Mouse (Mus musculus) hindbrain, embryonic 11.5 days (tissue): ENCODE data around the gene Evi5. TPM values are rescaled to one million over a fixed set of nuclear protein-coding genes. Genes with fewer than 3 reads are reported as not detected.

Source experiments
- ATAC-seq: fragments of 200-750 bp; cut with Nextera tagmentation; 2 replicates; pipeline ENCODE4 v1.8.0; 2017; ENCODE audit warnings: mild to moderate bottlenecking, moderate TSS enrichment, moderate library complexity; ENCODE audit not compliant: low FRiP score
- DNase-seq: peaks from one replicate; pipeline ENCODE4 v3.0.0-alpha.2; 2015; ENCODE audit warnings: low spot score
- H3K27ac ChIP-seq: fragments of 300-500 bp; sonication (generic); 2 replicates; pipeline ENCODE4 v1.5.1; 2014; ENCODE audit warnings: mild to moderate bottlenecking, low read depth, low read length
- H3K27me3 ChIP-seq: fragments of 300-500 bp; sonication (generic); 2 replicates; pipeline ENCODE4 v1.6.1; 2014; ENCODE audit warnings: mild to moderate bottlenecking, low read length, moderate library complexity, mixed read lengths; ENCODE audit not compliant: control insufficient read depth, insufficient read depth
- H3K36me3 ChIP-seq: fragments of 300-500 bp; sonication (generic); 2 replicates; pipeline ENCODE4 v1.6.1; 2014; ENCODE audit warnings: mild to moderate bottlenecking, low read length, moderate library complexity, mixed read lengths; ENCODE audit not compliant: control insufficient read depth, insufficient read depth
- H3K4me1 ChIP-seq: fragments of 300-500 bp; sonication (generic); replicated peaks from 2 replicates; pipeline ENCODE4 v1.6.1; 2014; ENCODE audit warnings: low read length, mixed read lengths; ENCODE audit not compliant: control insufficient read depth, insufficient read depth
- H3K4me2 ChIP-seq: fragments of 300-500 bp; sonication (generic); replicated peaks from 2 replicates; pipeline ENCODE4 v1.6.1; 2014; ENCODE audit warnings: mild to moderate bottlenecking, low read depth, low read length
- H3K4me3 ChIP-seq: fragments of 300-500 bp; sonication (generic); 2 replicates; pipeline ENCODE4 v1.5.1; 2014; ENCODE audit warnings: low read depth, low read length
- H3K9ac ChIP-seq: fragments of 300-500 bp; sonication (generic); 2 replicates; pipeline ENCODE4 v1.6.1; 2014; ENCODE audit warnings: low read depth, low read length
- H3K9me3 ChIP-seq: fragments of 300-500 bp; sonication (generic); 2 replicates; pipeline ENCODE4 v1.6.1; 2016; ENCODE audit warnings: low read length; ENCODE audit not compliant: control insufficient read depth
- WGBS: fragments of 180-500 bp; shearing (Covaris S2); extraction: QIAGEN DNeasy Blood & Tissue Kit; methylation state at CpG from one replicate; pipeline ENCODE4 v1.1.7; 2014; 5-methylcytosine and 5-hydroxymethylcytosine counted together
- polyA plus RNA-seq: library from polyadenylated mRNA; unstranded; fragments of >200 nt; fragmentation: Nextera tagmentation; extraction: Ambion mirVana; gene quantifications from 2 replicates; pipeline ENCODE4 v1.2.1, GENCODE M21; 2014

Evi5 gene
- polyA plus RNA-seq, 1 experiment from 2014 or later = 59.5 TPM

DNA sequence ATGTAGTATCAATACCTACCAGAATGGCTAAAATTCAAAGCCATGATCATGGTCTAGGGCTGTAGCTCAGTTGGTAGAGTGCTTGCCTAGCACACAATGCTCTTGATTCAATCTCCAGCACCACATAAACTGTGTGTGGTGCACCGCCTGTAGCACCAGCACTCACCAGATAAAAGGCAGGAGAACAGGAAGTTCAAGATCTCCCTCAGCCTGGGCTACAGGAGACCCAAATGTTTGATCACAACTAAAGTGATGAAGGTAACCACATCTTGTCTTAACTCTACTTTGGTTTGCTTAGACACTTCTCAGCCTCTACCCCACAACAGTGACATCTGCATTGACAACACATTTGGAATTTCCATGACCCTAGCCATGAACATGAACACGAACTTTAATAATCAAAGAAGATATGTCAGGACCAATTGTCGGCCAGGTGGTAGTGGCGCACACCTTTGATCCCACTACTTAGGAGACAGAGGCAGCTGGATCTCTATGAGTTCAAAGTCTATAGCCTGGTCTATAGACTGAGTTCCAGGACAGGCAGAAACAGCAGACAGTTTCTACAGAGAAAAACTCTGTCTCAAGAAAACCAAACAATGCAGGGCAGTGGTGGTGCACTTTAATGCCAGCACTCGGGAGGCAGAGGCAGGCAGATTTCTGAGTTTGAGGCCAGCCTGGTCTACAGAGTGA, 34.2 kb downstream of the Evi5 start:
- 94% methylated on average over 5 of the region's 5 CpGs for WGBS
- H3K27me3 ChIP-seq = no peaks in the 10 kb centered on the region
- no peaks in the 10 kb centered on the region for H3K4me1 ChIP-seq
- H3K9ac ChIP-seq = no peak overlapping the region
- no peak for DNase-seq
- H3K9me3 ChIP-seq = no peaks in the 10 kb centered on the region
- ATAC-seq = no peak
- H3K36me3 ChIP-seq = no peaks in the 10 kb centered on the region
- H3K4me3 ChIP-seq = no peak overlapping the region
- no peak overlapping the region for H3K4me2 ChIP-seq
- no peak overlapping the region for H3K27ac ChIP-seq

DNA sequence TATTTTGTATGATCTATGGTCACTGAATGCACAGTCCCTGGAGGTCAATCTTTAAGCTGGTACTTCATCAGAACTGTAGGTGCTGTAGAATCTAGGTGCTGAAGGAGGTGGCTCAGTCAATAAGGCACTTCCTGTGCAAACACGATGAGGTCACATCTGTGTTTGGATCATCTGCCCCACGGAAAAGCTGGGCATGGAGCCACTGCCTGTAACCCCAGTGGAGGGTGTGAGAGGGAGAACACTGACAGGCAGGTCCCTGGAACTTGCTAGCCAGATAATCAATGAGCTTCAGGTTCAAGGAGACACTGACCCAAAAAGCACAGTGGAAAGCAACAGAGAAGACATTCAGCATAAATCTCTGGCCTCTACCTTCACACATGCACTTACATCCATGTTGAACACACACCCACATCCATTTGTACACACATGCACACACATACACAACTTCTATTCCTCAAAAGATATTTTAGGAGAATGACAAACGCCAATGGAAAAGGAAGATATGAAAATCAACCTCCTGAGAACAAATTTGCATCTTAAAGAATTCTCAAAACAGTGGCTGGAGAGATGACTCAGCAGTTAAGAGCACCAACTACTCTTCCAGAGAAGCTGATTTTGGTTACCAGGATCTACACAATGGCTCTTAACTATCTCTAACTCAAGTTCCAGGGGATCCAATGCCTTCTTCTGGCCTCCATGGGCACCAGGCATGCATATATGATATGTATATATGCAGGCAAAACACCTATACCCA, 35.8 kb downstream of the Evi5 start:
- H3K27me3 ChIP-seq = no peaks in the 10 kb centered on the region
- no peak overlapping the region for H3K9ac ChIP-seq
- H3K4me3 ChIP-seq = no peak overlapping the region
- H3K9me3 ChIP-seq = no peaks in the 10 kb centered on the region
- ATAC-seq (no peak), DNase-seq (no peak)
- no peak overlapping the region for H3K4me2 ChIP-seq
- H3K4me1 ChIP-seq = no peaks in the 10 kb centered on the region
- 66% methylated on average over 3 of the region's 3 CpGs for WGBS
- no peaks in the 10 kb centered on the region for H3K36me3 ChIP-seq
- no peak overlapping the region for H3K27ac ChIP-seq

DNA sequence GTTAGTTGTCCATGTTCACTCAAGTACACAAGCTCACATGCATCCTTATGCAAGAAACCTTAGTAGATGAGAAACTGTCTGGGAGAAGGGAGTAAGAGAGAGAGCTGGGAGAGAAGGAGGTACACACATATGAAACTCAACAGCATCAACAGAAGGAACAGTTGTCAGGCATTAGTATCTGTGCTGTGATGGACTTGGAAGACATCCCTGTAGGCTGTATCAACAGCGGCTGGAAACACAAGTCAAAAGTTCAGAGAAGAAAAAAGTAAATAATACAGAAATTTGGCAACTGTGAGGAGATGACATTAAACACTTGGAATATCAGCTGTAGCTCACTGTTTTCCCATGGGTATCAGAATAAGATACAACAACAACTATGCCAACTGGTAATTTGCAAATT, 40.6 kb downstream of the Evi5 start:
- H3K9me3 ChIP-seq = no peaks in the 10 kb centered on the region
- H3K36me3 ChIP-seq = no peaks in the 10 kb centered on the region
- DNase-seq (no peak), ATAC-seq (no peak)
- H3K9ac ChIP-seq = no peak overlapping the region
- H3K4me3 ChIP-seq = no peak overlapping the region
- H3K4me2 ChIP-seq = no peak overlapping the region
- 78% methylated on average over 1 of the region's 1 CpGs for WGBS
- H3K27ac ChIP-seq = no peak overlapping the region
- H3K4me1 ChIP-seq = no peaks in the 10 kb centered on the region
- no peaks in the 10 kb centered on the region for H3K27me3 ChIP-seq

DNA sequence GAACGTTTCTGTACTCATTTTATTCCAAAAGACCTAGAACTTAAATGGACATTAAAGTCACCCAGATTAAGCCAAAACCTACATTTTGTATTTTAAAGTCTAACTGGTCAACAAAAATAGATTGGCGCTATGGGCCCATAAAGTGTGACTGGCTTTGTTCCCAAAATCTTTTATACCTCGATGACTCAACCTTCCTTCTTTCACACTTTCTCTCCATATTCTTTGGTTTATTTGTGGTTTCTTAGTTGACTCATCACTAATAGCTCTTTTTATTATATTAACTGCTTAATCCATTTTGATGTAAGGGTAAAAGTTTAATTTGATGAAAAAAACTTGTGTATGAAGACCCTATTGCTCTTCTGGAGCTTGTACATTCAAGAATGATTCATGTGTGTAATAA, 43.6 kb downstream of the Evi5 start:
- Histone ChIP-seq H3K4me2 (no peak overlapping the region), H3K9me3 (no peaks in the 10 kb centered on the region), H3K36me3 (no peaks in the 10 kb centered on the region), H3K27me3 (no peaks in the 10 kb centered on the region), H3K4me1 (no peaks in the 10 kb centered on the region), H3K4me3 (no peak overlapping the region), H3K9ac (no peak overlapping the region), H3K27ac (no peak overlapping the region)
- no peak for ATAC-seq
- WGBS = 96% methylated on average over 3 of the region's 3 CpGs
- no peak for DNase-seq

DNA sequence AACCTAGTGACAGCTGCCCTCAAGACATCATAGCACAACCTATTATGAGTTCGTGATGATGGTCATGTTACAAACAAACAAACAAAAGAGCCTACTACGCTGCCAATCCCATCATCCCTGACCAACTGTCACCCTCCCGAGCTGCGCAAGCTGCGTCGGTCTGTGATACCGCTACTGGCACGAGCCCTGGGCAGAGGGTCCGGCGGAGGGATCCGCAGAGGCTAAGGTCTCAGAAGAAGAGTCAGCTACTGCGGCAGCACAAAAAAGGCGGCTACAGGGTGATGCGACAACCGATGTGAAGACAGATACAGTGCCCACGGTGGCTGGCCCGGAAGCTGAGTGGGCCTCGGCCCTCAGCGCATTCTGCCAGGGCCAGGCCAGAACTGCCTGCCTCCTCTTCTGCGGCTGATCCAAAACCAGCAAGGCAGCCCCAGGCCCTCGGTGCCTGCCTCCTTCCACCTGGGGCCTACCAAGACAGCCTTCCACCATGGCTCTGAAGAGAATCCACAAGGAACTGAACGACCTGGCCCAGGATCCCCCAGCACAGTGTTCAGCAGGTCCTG, 44.8 kb downstream of the Evi5 start, which contains the start of gene Ube2d2b:
Gene Ube2d2b (plus strand): TSS at position 102 of the 563 bp plus-strand sequence.
- H3K27me3 ChIP-seq = no peaks in the 10 kb centered on the region
- no peak within 1 kb of the TSS for H3K27ac ChIP-seq
- 95% methylated on average over 22 of the region's 22 CpGs for WGBS
- no peaks in the 10 kb centered on the region for H3K36me3 ChIP-seq
- no peak within 1 kb of the TSS for H3K9ac ChIP-seq
- DNase-seq (no peak), ATAC-seq (no peak)
- H3K9me3 ChIP-seq = no peaks in the 10 kb centered on the region
- no peak within 1 kb of the TSS for H3K4me2 ChIP-seq
- H3K4me3 ChIP-seq = no peak within 1 kb of the TSS
- H3K4me1 ChIP-seq = no peaks in the 10 kb centered on the region

DNA sequence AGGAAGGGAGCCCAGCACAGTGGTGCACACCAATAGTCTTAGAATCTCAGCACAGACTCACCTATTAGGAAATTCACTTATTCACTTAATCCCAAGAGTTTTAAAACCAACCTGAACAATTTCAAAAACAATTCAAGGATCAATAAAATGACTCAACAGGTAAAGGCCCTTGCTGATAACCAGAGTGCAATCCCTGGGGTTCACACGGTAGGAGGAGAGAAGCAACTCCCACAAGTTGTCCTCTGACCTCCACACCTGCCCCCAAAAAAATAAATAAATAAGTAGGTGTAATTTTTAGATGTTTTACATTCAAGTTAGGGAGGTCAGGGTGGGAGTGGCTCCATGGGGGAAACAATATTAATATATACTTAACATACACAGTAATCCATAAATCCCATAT, 52.4 kb downstream of the Evi5 start:
- no peak overlapping the region for H3K4me2 ChIP-seq
- no peak for ATAC-seq

DNA sequence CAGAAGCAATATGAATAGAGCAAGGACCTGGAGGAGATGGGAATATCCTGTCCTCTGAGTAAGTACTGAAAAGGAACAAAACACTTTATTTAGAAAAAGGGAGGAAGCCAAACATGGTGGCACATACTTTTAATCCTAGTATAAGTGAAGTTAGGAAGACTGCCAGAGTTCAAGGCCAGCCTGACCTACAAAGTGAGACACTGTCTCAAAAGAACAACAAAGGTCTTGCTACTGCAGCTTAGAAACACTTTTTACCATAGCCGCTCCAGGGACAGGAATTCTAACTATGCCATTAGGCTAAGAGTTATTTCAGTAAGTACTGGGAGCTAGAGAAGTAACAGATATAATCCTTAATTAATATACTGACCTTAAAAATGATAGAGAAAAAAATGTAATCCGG, 60.3 kb downstream of the Evi5 start:
- Histone ChIP-seq H3K4me1 (no peaks in the 10 kb centered on the region), H3K27ac (no peak overlapping the region), H3K27me3 (no peaks in the 10 kb centered on the region), H3K4me2 (no peak overlapping the region), H3K9me3 (no peaks in the 10 kb centered on the region), H3K4me3 (no peak overlapping the region), H3K9ac (no peak overlapping the region), H3K36me3 (0 out of 2 replicates have a peak, but pooled peaks cover 3% of the 10 kb centered on the region)
- DNase-seq = no peak
- 90% methylated on average over 2 of the region's 2 CpGs for WGBS
- ATAC-seq = no peak

More for the DNA sequence above, 52.4 kb downstream of the Evi5 start:
- no peak overlapping the region for H3K9ac ChIP-seq
- H3K9me3 ChIP-seq = no peaks in the 10 kb centered on the region
- no peaks in the 10 kb centered on the region for H3K36me3 ChIP-seq
- no peaks in the 10 kb centered on the region for H3K4me1 ChIP-seq
- 94% methylated on average over 1 of the region's 1 CpGs for WGBS
- no peak for DNase-seq
- H3K4me3 ChIP-seq = no peak overlapping the region
- H3K27me3 ChIP-seq = no peaks in the 10 kb centered on the region
- H3K27ac ChIP-seq = no peak overlapping the region

DNA sequence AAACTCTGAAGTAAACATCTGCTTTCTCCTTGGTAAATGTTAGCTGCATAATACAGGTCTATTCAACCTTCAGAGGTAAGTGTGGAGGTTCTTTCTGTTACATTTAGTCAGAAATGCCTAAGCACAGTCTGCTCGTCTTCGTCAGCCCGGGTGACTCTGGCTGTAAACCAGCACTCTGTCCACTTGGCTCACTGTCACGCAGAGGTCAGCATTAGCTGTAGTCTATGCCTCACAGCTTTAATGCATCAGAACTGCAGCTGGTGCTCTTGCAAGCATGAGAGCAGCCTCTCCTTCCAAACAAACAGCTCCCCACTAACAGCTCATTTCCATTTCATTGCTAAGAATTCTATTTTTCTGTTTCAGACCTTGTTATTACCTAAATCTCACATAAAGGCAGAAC, 67.4 kb downstream of the Evi5 start:
- DNase-seq (no peak), ATAC-seq (no peak)
- no peak overlapping the region for H3K4me2 ChIP-seq
- no peak overlapping the region for H3K9ac ChIP-seq
- no peak overlapping the region for H3K27ac ChIP-seq
- H3K27me3 ChIP-seq = no peaks in the 10 kb centered on the region
- H3K4me3 ChIP-seq = no peak overlapping the region
- H3K36me3 ChIP-seq = no peaks in the 10 kb centered on the region
- no peaks in the 10 kb centered on the region for H3K4me1 ChIP-seq
- no peaks in the 10 kb centered on the region for H3K9me3 ChIP-seq
- 93% methylated on average over 4 of the region's 4 CpGs for WGBS

DNA sequence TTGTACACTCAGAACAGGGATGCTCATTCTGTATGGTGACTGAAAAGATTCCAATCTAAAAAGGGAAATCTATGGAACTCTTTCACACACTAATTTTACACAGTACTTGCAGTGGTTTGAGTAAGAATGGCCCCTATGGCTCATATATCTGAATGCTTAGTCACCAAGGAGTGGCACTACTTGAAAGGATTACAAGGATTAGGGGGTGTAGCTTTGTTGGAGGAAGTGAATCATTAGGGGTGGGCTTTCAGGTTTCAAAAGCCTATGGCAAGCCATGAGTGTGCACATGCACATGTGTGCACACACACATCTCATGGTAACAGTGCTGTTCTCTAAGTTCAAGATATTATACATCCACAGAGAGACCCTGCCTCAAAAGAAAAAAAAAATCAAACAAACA, 72.3 kb downstream of the Evi5 start:
- H3K9me3 ChIP-seq = no peaks in the 10 kb centered on the region
- ATAC-seq = no peak
- no peaks in the 10 kb centered on the region for H3K4me1 ChIP-seq
- no peak for DNase-seq
- no peaks in the 10 kb centered on the region for H3K36me3 ChIP-seq
- no peak overlapping the region for H3K4me2 ChIP-seq
- no peak overlapping the region for H3K4me3 ChIP-seq
- no peak overlapping the region for H3K27ac ChIP-seq
- H3K27me3 ChIP-seq = no peaks in the 10 kb centered on the region
- no peak overlapping the region for H3K9ac ChIP-seq
